Comparison of ENCODE assay signal across 13 mouse cellular contexts in the genomic region with DNA sequence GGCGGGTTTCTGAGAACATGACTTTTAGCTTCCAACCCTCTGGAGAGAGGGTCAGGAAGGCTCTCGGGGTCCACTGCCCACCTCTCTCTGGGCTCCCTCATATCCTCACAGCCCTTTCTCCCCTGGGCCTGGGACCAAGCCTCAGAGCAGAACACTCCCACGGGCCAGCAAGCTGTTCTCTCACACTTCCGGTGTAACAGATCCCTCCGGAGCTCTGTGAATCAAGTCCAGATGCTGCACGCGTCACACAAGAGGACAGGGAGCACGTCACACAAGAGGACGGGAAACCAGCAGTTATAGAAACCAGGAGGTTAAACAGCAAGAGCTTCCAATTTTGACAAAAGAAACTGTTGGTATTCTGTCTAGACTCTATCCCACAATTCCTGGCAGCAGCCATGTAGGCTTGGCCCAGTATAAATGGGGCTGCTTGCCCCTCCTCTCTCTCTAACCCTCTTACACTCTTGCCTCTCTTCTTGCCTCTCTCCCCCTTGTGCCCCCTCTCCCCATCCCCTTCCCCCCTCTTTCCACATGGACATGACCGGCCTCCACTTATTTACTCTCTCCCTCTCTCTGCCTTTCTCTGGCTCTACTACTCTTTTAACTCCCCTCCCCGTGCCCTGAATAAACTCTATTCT. TPM values are rescaled to one million over a fixed set of nuclear protein-coding genes. Genes with fewer than 3 reads are reported as not detected.
DNase-seq lines count a peak whose midpoint lies in the region; ATAC-seq lines count a peak whose summit lies in the region.
"Had no signal": no experiment of that assay in that cellular context is flagged by ENCODE, and none has a peak within 500 bp of the region (broad histone marks: within the 10 kb centered on the region; RNA-seq: fewer than 3 reads in every experiment).

No protein-coding gene starts in this region.

- 73% methylated on average over 11 of the region's 11 CpGs for WGBS in hindbrain, embryonic 15.5 days
- 73% methylated on average over 11 of the region's 11 CpGs for WGBS in hindbrain, embryonic 12.5 days
- 55% methylated on average over 11 of the region's 11 CpGs for WGBS in embryonic facial prominence, embryonic 10.5 days

- peaks cover 9% of the 10 kb centered on the region; the same call in 1 of the 2 replicates for H3K4me1 ChIP-seq in hindbrain, embryonic 15.5 days (replicated peaks)
- H3K4me1 ChIP-seq in hindbrain, embryonic 12.5 days: peaks cover 21% of the 10 kb centered on the region
- H3K4me1 ChIP-seq in embryonic facial prominence, embryonic 10.5 days: peaks cover 46% of the 10 kb centered on the region

- 0 out of 2 replicates have a peak, but pooled peaks have one; percentile 40 for ATAC-seq in hindbrain, embryonic 15.5 days (ENCODE audit: low FRiP score, low read depth)
- no peak for ATAC-seq in hindbrain, embryonic 12.5 days (ENCODE audit: low FRiP score)
- ATAC-seq: activated CD4-positive, CD25-positive, alpha-beta regulatory T cell, adult 4 months had no signal

- H3K4me2 ChIP-seq in hindbrain, embryonic 15.5 days: no peak overlapping the region
- H3K4me2 ChIP-seq in hindbrain, embryonic 12.5 days (replicated peaks): no peak overlapping the region
- H3K4me2 ChIP-seq: heart, embryonic 13.5 days; liver, embryonic 11.5 days; neural tube, embryonic 13.5 days had no signal

- H3K27me3 ChIP-seq in hindbrain, embryonic 15.5 days: no peaks in the 10 kb centered on the region
- no peaks in the 10 kb centered on the region for H3K27me3 ChIP-seq in hindbrain, embryonic 12.5 days
- H3K27me3 ChIP-seq in embryonic facial prominence, embryonic 10.5 days (replicated peaks; ENCODE audit: low read depth, poor library complexity, severe bottlenecking): no peaks in the 10 kb centered on the region
- H3K27me3 ChIP-seq: heart, embryonic 13.5 days; neural tube, embryonic 13.5 days had no signal

- H3K27ac ChIP-seq in hindbrain, embryonic 15.5 days (replicated peaks): no peak overlapping the region
- H3K27ac ChIP-seq in hindbrain, embryonic 12.5 days: no peak overlapping the region
- peak overlapping the region; percentile 75 for H3K27ac ChIP-seq in embryonic facial prominence, embryonic 10.5 days (replicated peaks)
- H3K27ac ChIP-seq: heart, embryonic 13.5 days; neural tube, embryonic 13.5 days had no signal

- H3K36me3 ChIP-seq in hindbrain, embryonic 15.5 days: no peaks in the 10 kb centered on the region
- no peaks in the 10 kb centered on the region for H3K36me3 ChIP-seq in hindbrain, embryonic 12.5 days
- no peaks in the 10 kb centered on the region for H3K36me3 ChIP-seq in embryonic facial prominence, embryonic 10.5 days (replicated peaks)
- H3K36me3 ChIP-seq: heart, embryonic 13.5 days; neural tube, embryonic 13.5 days had no signal

- peak; percentile 71 for DNase-seq in embryonic facial prominence, embryonic 10.5 days (ENCODE audit: low spot score)
- DNase-seq in forelimb bud, embryonic 11.5 days (ENCODE audit: low read depth, low spot score): peak; percentile 59
- DNase-seq in kidney, postnatal 14 days: peak; percentile 54
- DNase-seq in retina, embryonic 14.5 days (ENCODE audit: low spot score): no peak
- no peak for DNase-seq in left cerebral cortex, adult 18-20 months (ENCODE audit: low spot score in 2 of 2)
- DNase-seq: layer of hippocampus, adult 9-11 months; thymus, postnatal 36 days had no signal

- H3K4me3 ChIP-seq in hindbrain, embryonic 15.5 days: no peak overlapping the region
- H3K4me3 ChIP-seq in hindbrain, embryonic 12.5 days: no peak overlapping the region
- no peak overlapping the region for H3K4me3 ChIP-seq in embryonic facial prominence, embryonic 10.5 days
- H3K4me3 ChIP-seq: heart, embryonic 13.5 days; neural tube, embryonic 13.5 days had no signal

- no peaks in the 10 kb centered on the region for H3K9me3 ChIP-seq in hindbrain, embryonic 15.5 days
- no peaks in the 10 kb centered on the region for H3K9me3 ChIP-seq in hindbrain, embryonic 12.5 days (replicated peaks)
- no peaks in the 10 kb centered on the region for H3K9me3 ChIP-seq in embryonic facial prominence, embryonic 10.5 days
- H3K9me3 ChIP-seq: heart, embryonic 13.5 days; neural tube, embryonic 13.5 days had no signal

- H3K9ac ChIP-seq in hindbrain, embryonic 15.5 days: no peak overlapping the region
- no peak overlapping the region for H3K9ac ChIP-seq in hindbrain, embryonic 12.5 days
- H3K9ac ChIP-seq: heart, embryonic 13.5 days; neural tube, embryonic 13.5 days had no signal

RNA-seq across cellular contexts. Expression of a gene that starts 19.9 kb away (rescaled TPM):
- polyA plus RNA-seq in hindbrain, embryonic 15.5 days (2015; fragmentation: Nextera tagmentation; extraction: Ambion mirVana): 15.4 and 17.3 TPM in 2 replicates
- 16.8 and 17.9 TPM in 2 replicates for polyA plus RNA-seq in hindbrain, embryonic 12.5 days (2016; fragmentation: Nextera tagmentation; extraction: Ambion mirVana)
- 14.5 and 16.3 TPM in 2 replicates for polyA plus RNA-seq in embryonic facial prominence, embryonic 10.5 days (2016; fragmentation: Nextera tagmentation; extraction: Ambion mirVana)
- 10 to 100 TPM; 22.5 to 23.2 TPM for total RNA-seq in left cerebral cortex, adult 18-20 months (2021)

Comparison
In these comparisons a context has a peak if more than half of its experiments do, and no peak if none do; other contexts are left out.
1. DNase-seq: peak in embryonic facial prominence, embryonic 10.5 days (single experiment), forelimb bud, embryonic 11.5 days (single experiment) and kidney, postnatal 14 days (single experiment); none in retina, embryonic 14.5 days (single experiment) and left cerebral cortex, adult 18-20 months (0 of 2).